Mouse (Mus musculus) forebrain, embryonic 15.5 days (tissue): ENCODE results near the gene Flg. TPM values are rescaled to one million over a fixed set of nuclear protein-coding genes. Genes with fewer than 3 reads are reported as not detected.

ENCODE experiments used
- ATAC-seq: fragments of 200-750 bp; cut with Nextera tagmentation; replicated peaks from 2 replicates; pipeline ENCODE4 v1.8.0; 2017; ENCODE audit warnings: mild to moderate bottlenecking, moderate TSS enrichment, moderate library complexity
- H3K27ac ChIP-seq: fragments of 300-500 bp; sonication (generic); replicated peaks from 2 replicates; pipeline ENCODE4 v1.5.1; 2015; ENCODE audit warnings: mild to moderate bottlenecking, inconsistent platforms
- H3K27me3 ChIP-seq: fragments of 300-500 bp; sonication (generic); 2 replicates; pipeline ENCODE4 v1.6.1; 2015; ENCODE audit warnings: inconsistent platforms
- H3K36me3 ChIP-seq: fragments of 300-500 bp; sonication (generic); 2 replicates; pipeline ENCODE4 v1.6.1; 2015; ENCODE audit warnings: mild to moderate bottlenecking, inconsistent platforms
- H3K4me1 ChIP-seq: fragments of 300-500 bp; sonication (generic); 2 replicates; pipeline ENCODE4 v1.6.1; 2015; ENCODE audit warnings: inconsistent platforms
- H3K4me2 ChIP-seq: fragments of 300-500 bp; sonication (generic); replicated peaks from 2 replicates; pipeline ENCODE4 v1.6.1; 2015; ENCODE audit warnings: mild to moderate bottlenecking, inconsistent platforms
- H3K4me3 ChIP-seq: fragments of 300-500 bp; sonication (generic); 2 replicates; pipeline ENCODE4 v1.5.1; 2015; ENCODE audit warnings: mild to moderate bottlenecking, inconsistent platforms
- H3K9ac ChIP-seq: fragments of 300-500 bp; sonication (generic); replicated peaks from 2 replicates; pipeline ENCODE4 v1.6.1; 2015; ENCODE audit warnings: mild to moderate bottlenecking, inconsistent platforms
- H3K9me3 ChIP-seq: fragments of 300-500 bp; sonication (generic); 2 replicates; pipeline ENCODE4 v1.6.1; 2016; ENCODE audit warnings: inconsistent platforms
- WGBS: fragments of 180-500 bp; shearing (Covaris S2); methylation state at CpG from one replicate; pipeline ENCODE4 v1.1.7; 2015; ENCODE audit warnings: mixed read lengths; 5-methylcytosine and 5-hydroxymethylcytosine counted together
- polyA plus RNA-seq: library from polyadenylated mRNA; unstranded; fragments of >200 nt; fragmentation: Nextera tagmentation; extraction: Ambion mirVana; gene quantifications from 2 replicates; pipeline ENCODE4 v1.2.1, GENCODE M21; 2015

Gene Flg
- not detected in 2 replicates for polyA plus RNA-seq

GRCm38 (mm10) chr3:93273223-93273622 is at the start of gene Flg:
TSS of gene Flg (plus strand) at chr3:93273523.
- no peak within 1 kb of the TSS for H3K4me2 ChIP-seq
- no peaks in the 10 kb centered on the region for H3K27me3 ChIP-seq
- no peak for ATAC-seq
- 90% methylated on average over 2 of the region's 2 CpGs for WGBS
- no peaks in the 10 kb centered on the region for H3K4me1 ChIP-seq
- no peaks in the 10 kb centered on the region for H3K9me3 ChIP-seq
- H3K9ac ChIP-seq = no peak within 1 kb of the TSS
- no peak within 1 kb of the TSS for H3K4me3 ChIP-seq
- no peaks in the 10 kb centered on the region for H3K36me3 ChIP-seq
- H3K27ac ChIP-seq = no peak within 1 kb of the TSS

- no peaks in the 10 kb centered on the region for H3K4me1 ChIP-seq
- no peak overlapping the region for H3K4me3 ChIP-seq
- no peaks in the 10 kb centered on the region for H3K27me3 ChIP-seq
- ATAC-seq = no peak
- H3K9ac ChIP-seq = no peak overlapping the region
- no peaks in the 10 kb centered on the region for H3K9me3 ChIP-seq
- H3K36me3 ChIP-seq = no peaks in the 10 kb centered on the region
- WGBS = 84% methylated on average over 2 of the region's 2 CpGs
- H3K27ac ChIP-seq = no peak overlapping the region
- H3K4me2 ChIP-seq = no peak overlapping the region
These were observed 24.2 kb downstream of the Flg start for GRCm38 (mm10) chr3:93297542-93297941.

- WGBS = 85% methylated on average over 6 of the region's 6 CpGs
- H3K27ac ChIP-seq = no peak overlapping the region
- ATAC-seq = no peak
These were observed 26.5 kb downstream of the Flg start for GRCm38 (mm10) chr3:93299832-93300231.

GRCm38 (mm10) chr3:93301896-93302295 is 28.6 kb downstream of the Flg start:
- ATAC-seq = no peak
- WGBS = 81% methylated on average over 3 of the region's 3 CpGs
- no peaks in the 10 kb centered on the region for H3K36me3 ChIP-seq
- H3K4me3 ChIP-seq = no peak overlapping the region
- no peak overlapping the region for H3K4me2 ChIP-seq
- no peaks in the 10 kb centered on the region for H3K4me1 ChIP-seq
- no peak overlapping the region for H3K9ac ChIP-seq
- H3K9me3 ChIP-seq = no peaks in the 10 kb centered on the region
- no peak overlapping the region for H3K27ac ChIP-seq
- no peaks in the 10 kb centered on the region for H3K27me3 ChIP-seq

More at GRCm38 (mm10) chr3:93299832-93300231, 26.5 kb downstream of the Flg start:
- Histone ChIP-seq H3K4me1 (no peaks in the 10 kb centered on the region), H3K9ac (no peak overlapping the region), H3K4me3 (no peak overlapping the region), H3K9me3 (no peaks in the 10 kb centered on the region), H3K4me2 (no peak overlapping the region), H3K27me3 (no peaks in the 10 kb centered on the region), H3K36me3 (no peaks in the 10 kb centered on the region)

- no peaks in the 10 kb centered on the region for H3K36me3 ChIP-seq
- H3K4me3 ChIP-seq = no peak overlapping the region
- no peaks in the 10 kb centered on the region for H3K27me3 ChIP-seq
- H3K9ac ChIP-seq = no peak overlapping the region
- WGBS = 85% methylated on average over 2 of the region's 2 CpGs
- no peaks in the 10 kb centered on the region for H3K4me1 ChIP-seq
- no peak overlapping the region for H3K4me2 ChIP-seq
- ATAC-seq = no peak
- H3K27ac ChIP-seq = no peak overlapping the region
- no peaks in the 10 kb centered on the region for H3K9me3 ChIP-seq
These were observed 32.8 kb downstream of the Flg start for GRCm38 (mm10) chr3:93306142-93306541.

- Histone ChIP-seq H3K36me3 (no peaks in the 10 kb centered on the region), H3K4me2 (no peak overlapping the region), H3K9ac (no peak overlapping the region), H3K4me3 (no peak overlapping the region), H3K27ac (no peak overlapping the region), H3K4me1 (no peaks in the 10 kb centered on the region), H3K27me3 (no peaks in the 10 kb centered on the region), H3K9me3 (no peaks in the 10 kb centered on the region)
- WGBS = 80% methylated on average over 3 of the region's 3 CpGs
- ATAC-seq = no peak
These were observed 38.0 kb downstream of the Flg start for GRCm38 (mm10) chr3:93311371-93311770.

- Histone ChIP-seq H3K27me3 (no peaks in the 10 kb centered on the region), H3K36me3 (no peaks in the 10 kb centered on the region), H3K9ac (no peak overlapping the region), H3K4me1 (no peaks in the 10 kb centered on the region), H3K9me3 (no peaks in the 10 kb centered on the region), H3K4me2 (no peak overlapping the region), H3K4me3 (no peak overlapping the region), H3K27ac (no peak overlapping the region)
- WGBS = 95% methylated on average over 1 of the region's 1 CpGs
- ATAC-seq = no peak
These were observed 41.1 kb downstream of the Flg start for GRCm38 (mm10) chr3:93314388-93314787.

- no peaks in the 10 kb centered on the region for H3K4me1 ChIP-seq
- H3K9ac ChIP-seq = no peak within 1 kb of the TSS
- ATAC-seq = no peak
- H3K9me3 ChIP-seq = no peaks in the 10 kb centered on the region
- H3K4me3 ChIP-seq = no peak within 1 kb of the TSS
- H3K27ac ChIP-seq = no peak within 1 kb of the TSS
- 78% methylated on average over 2 of the region's 2 CpGs for WGBS
- no peak within 1 kb of the TSS for H3K4me2 ChIP-seq
- H3K27me3 ChIP-seq = no peaks in the 10 kb centered on the region
- no peaks in the 10 kb centered on the region for H3K36me3 ChIP-seq
These were observed 46.1 kb downstream of the Flg start, which contains the start of gene Hrnr for GRCm38 (mm10) chr3:93319449-93319848. TSS of gene Hrnr (plus strand) at chr3:93319749.

- Histone ChIP-seq H3K4me2 (no peak overlapping the region), H3K27me3 (no peaks in the 10 kb centered on the region), H3K4me3 (no peak overlapping the region), H3K9me3 (no peaks in the 10 kb centered on the region), H3K36me3 (no peaks in the 10 kb centered on the region), H3K9ac (no peak overlapping the region), H3K27ac (no peak overlapping the region), H3K4me1 (no peaks in the 10 kb centered on the region)
- ATAC-seq = no peak
These were observed 64.4 kb downstream of the Flg start for GRCm38 (mm10) chr3:93337749-93338148.

GRCm38 (mm10) chr3:93340021-93340420 is 66.7 kb downstream of the Flg start:
- Histone ChIP-seq H3K4me3 (no peak overlapping the region), H3K4me1 (no peaks in the 10 kb centered on the region), H3K27me3 (no peaks in the 10 kb centered on the region), H3K27ac (no peak overlapping the region), H3K9ac (no peak overlapping the region), H3K36me3 (no peaks in the 10 kb centered on the region), H3K4me2 (no peak overlapping the region), H3K9me3 (no peaks in the 10 kb centered on the region)
- ATAC-seq = no peak
- 89% methylated on average over 4 of the region's 4 CpGs for WGBS

Other genes starting within 250 kb of the Flg start
- not detected in 2 replicates for gene Gm4858, start 204.7 kb upstream of the Flg start, polyA plus RNA-seq
- not detected in 2 replicates for gene Crnn, start 128.7 kb upstream of the Flg start, polyA plus RNA-seq
- not detected in 2 replicates for gene Flg2, start 76.2 kb upstream of the Flg start, polyA plus RNA-seq
- not detected in 2 replicates for gene Hrnr, start 46.2 kb downstream of the Flg start, polyA plus RNA-seq
- gene Rptn, start 120.2 kb downstream of the Flg start, polyA plus RNA-seq = not detected in 2 replicates
- 0.52 and 0.74 TPM in 2 replicates for gene Tchh, start 168.8 kb downstream of the Flg start, polyA plus RNA-seq
- not detected in 2 replicates for gene Tchhl1, start 195.2 kb downstream of the Flg start, polyA plus RNA-seq
- gene S100a11, start 247.0 kb downstream of the Flg start, polyA plus RNA-seq = 102 and 108 TPM in 2 replicates